Mouse (Mus musculus) forebrain, embryonic 12.5 days (tissue): ENCODE measurements around the gene Pip4k2b. TPM values are rescaled to one million over a fixed set of nuclear protein-coding genes. Genes with fewer than 3 reads are reported as not detected.

Experiments
- ATAC-seq: fragments of 200-750 bp; cut with Nextera tagmentation; 2 replicates; pipeline ENCODE4 v1.8.0; 2017; ENCODE audit warnings: moderate TSS enrichment; ENCODE audit not compliant: low FRiP score
- H3K27ac ChIP-seq: fragments of 300-500 bp; sonication (generic); 2 replicates; pipeline ENCODE4 v1.5.1; 2016; ENCODE audit warnings: mild to moderate bottlenecking
- H3K27me3 ChIP-seq: fragments of 300-500 bp; sonication (generic); 2 replicates; pipeline ENCODE4 v1.6.1; 2016; ENCODE audit warnings: mild to moderate bottlenecking
- H3K36me3 ChIP-seq: fragments of 300-500 bp; sonication (generic); replicated peaks from 2 replicates; pipeline ENCODE4 v1.6.1; 2016; ENCODE audit warnings: mild to moderate bottlenecking
- H3K4me1 ChIP-seq: fragments of 300-500 bp; sonication (generic); 2 replicates; pipeline ENCODE4 v1.6.1; 2016
- H3K4me2 ChIP-seq: fragments of 300-500 bp; sonication (generic); 2 replicates; pipeline ENCODE4 v1.6.1; 2016; ENCODE audit warnings: mild to moderate bottlenecking, moderate library complexity
- H3K4me3 ChIP-seq: fragments of 300-500 bp; sonication (generic); replicated peaks from 2 replicates; pipeline ENCODE4 v1.5.1; 2016; ENCODE audit warnings: mild to moderate bottlenecking
- H3K9ac ChIP-seq: fragments of 300-500 bp; sonication (generic); 2 replicates; pipeline ENCODE4 v1.6.1; 2016; ENCODE audit warnings: mild to moderate bottlenecking
- H3K9me3 ChIP-seq: fragments of 300-500 bp; sonication (generic); 2 replicates; pipeline ENCODE4 v1.6.1; 2016
- WGBS: fragments of 180-500 bp; shearing (Covaris S2); methylation state at CpG from one replicate; pipeline ENCODE4 v1.1.7; 2016; 5-methylcytosine and 5-hydroxymethylcytosine counted together
- microRNA-seq: library from miRNA; unstranded; fragments of <30 nt; microRNA quantifications from one replicate; pipeline ENCODE4, GENCODE M21; 2017
- polyA plus RNA-seq: library from polyadenylated mRNA; unstranded; fragments of >200 nt; fragmentation: Nextera tagmentation; extraction: Ambion mirVana; gene quantifications from 2 replicates; pipeline ENCODE4 v1.2.1, GENCODE M21; 2016

Pip4k2b gene
- polyA plus RNA-seq, 1 experiment from 2014 or later: 2.7 TPM

GRCm38 (mm10) chr11:97666221-97666620 lies 78.3 kb downstream of the Pip4k2b start:
- WGBS: 90% methylated on average over 7 of the region's 7 CpGs
- Histone ChIP-seq H3K27me3 (peaks cover 15% of the 10 kb centered on the region), H3K4me2 (no peak overlapping the region), H3K4me3 (no peak overlapping the region), H3K9ac (no peak overlapping the region), H3K27ac (no peak overlapping the region), H3K9me3 (no peaks in the 10 kb centered on the region), H3K4me1 (peaks cover 56% of the 10 kb centered on the region), H3K36me3 (peaks cover 56% of the 10 kb centered on the region)
- no peak for ATAC-seq

GRCm38 (mm10) chr11:97665431-97665830 lies 79.1 kb downstream of the Pip4k2b start:
- Histone ChIP-seq H3K4me1 (peaks cover 63% of the 10 kb centered on the region), H3K9me3 (no peaks in the 10 kb centered on the region), H3K9ac (no peak overlapping the region), H3K4me2 (0 out of 2 replicates have a peak overlapping the region, but pooled peaks have one; percentile 89), H3K4me3 (peak overlapping the region; percentile 95; the same call in 1 of the 2 replicates), H3K36me3 (peaks cover 48% of the 10 kb centered on the region), H3K27ac (no peak overlapping the region), H3K27me3 (peaks cover 23% of the 10 kb centered on the region)
- ATAC-seq: no peak
- WGBS: 90% methylated on average over 13 of the region's 13 CpGs

Small RNA genes within 50 kb of the gene (microRNA-seq; reads per million reads assigned to microRNA genes)
- gene Mir6927 (not detected), gene Mir8102 (0.73 reads per million)

Other genes starting within 250 kb of the Pip4k2b start
- 0.50 and 0.79 TPM in 2 replicates for gene 4933428G20Rik, start 244.4 kb downstream of the Pip4k2b start, polyA plus RNA-seq
- 5.2 and 5.7 TPM in 2 replicates for gene Srcin1, start 168.5 kb downstream of the Pip4k2b start, polyA plus RNA-seq
- 10.0 and 11.9 TPM in 2 replicates for gene Epop, start 115.0 kb downstream of the Pip4k2b start, polyA plus RNA-seq
- gene Mllt6, start 81.3 kb downstream of the Pip4k2b start, polyA plus RNA-seq: 3.3 and 3.7 TPM in 2 replicates
- gene Cisd3, start 58.9 kb downstream of the Pip4k2b start, polyA plus RNA-seq: 13.2 and 14.9 TPM in 2 replicates
- 24.2 TPM in 2 replicates for gene Pcgf2, start 44.2 kb downstream of the Pip4k2b start, polyA plus RNA-seq
- 457 TPM in 2 replicates for gene Psmb3, start 41.3 kb downstream of the Pip4k2b start, polyA plus RNA-seq
- gene Cwc25, start 21.9 kb upstream of the Pip4k2b start, polyA plus RNA-seq: 21.5 and 22.4 TPM in 2 replicates
- gene 1700001P01Rik, start 31.2 kb upstream of the Pip4k2b start, polyA plus RNA-seq: 0.55 and 1.0 TPM in 2 replicates
- 392 and 426 TPM in 2 replicates for gene Rpl23, start 37.7 kb upstream of the Pip4k2b start, polyA plus RNA-seq
- 103 and 109 TPM in 2 replicates for gene Lasp1, start 54.3 kb upstream of the Pip4k2b start, polyA plus RNA-seq
- gene B230217C12Rik, start 96.1 kb upstream of the Pip4k2b start, polyA plus RNA-seq: 15.1 and 17.0 TPM in 2 replicates
- 0.60 and 0.91 TPM in 2 replicates for gene Fbxo47, start 139.4 kb upstream of the Pip4k2b start, polyA plus RNA-seq
- 0.22 and 0.33 TPM in 2 replicates for gene Plxdc1, start 241.7 kb upstream of the Pip4k2b start, polyA plus RNA-seq